Mouse (Mus musculus) cerebellum, postnatal 14 days (tissue): ENCODE data around the gene Egfl8.
A peak's percentile ranks its signal among the peaks of the same experiment; 100 is the strongest.

Experiments used
- DNase-seq, 2 experiments: peaks; one replicate each; pipeline ENCODE4 v3.0.0; 2021; ENCODE audit warnings: mixed read lengths in 2 of 2

Egfl8 gene

GRCm38 (mm10) chr17:34593752-34594525, 21.8 kb downstream of the Egfl8 start:
- DNase-seq = no peak

- peak; percentile 66 to 69 for DNase-seq
These were observed 22.9 kb downstream of the Egfl8 start for GRCm38 (mm10) chr17:34592581-34593549.

- DNase-seq = peak; percentile 92 to 95
These were observed 23.8 kb downstream of the Egfl8 start for GRCm38 (mm10) chr17:34591994-34592375.

- no peak for DNase-seq
These were observed 24.5 kb downstream of the Egfl8 start, which contains the start of gene Pbx2 for GRCm38 (mm10) chr17:34591029-34591993. Gene Pbx2, plus strand, starts transcription at chr17:34591266.

- DNase-seq = no peak
These were observed 25.4 kb downstream of the Egfl8 start for GRCm38 (mm10) chr17:34590154-34590987.

- DNase-seq = no peak
These were observed 26.1 kb downstream of the Egfl8 start, which contains the start of gene Gpsm3 for GRCm38 (mm10) chr17:34589681-34590101. Gene Gpsm3, plus strand, starts transcription at chr17:34589806.

GRCm38 (mm10) chr17:34589206-34589605, 26.6 kb downstream of the Egfl8 start:
- DNase-seq = no peak

GRCm38 (mm10) chr17:34588767-34589166, 27.0 kb downstream of the Egfl8 start:
- no peak for DNase-seq

GRCm38 (mm10) chr17:34587814-34588213, 28.0 kb downstream of the Egfl8 start:
- no peak for DNase-seq

- peak; percentile 97 to 99 for DNase-seq
These were observed 28.4 kb downstream of the Egfl8 start for GRCm38 (mm10) chr17:34587423-34587811.

- peak; percentile 87 to 90 for DNase-seq
These were observed 28.9 kb downstream of the Egfl8 start for GRCm38 (mm10) chr17:34586796-34587422.

- DNase-seq = peak in 1 of 2 experiments; percentile 33
These were observed 29.6 kb downstream of the Egfl8 start for GRCm38 (mm10) chr17:34585877-34586771.

- no peak for DNase-seq
These were observed 30.6 kb downstream of the Egfl8 start for GRCm38 (mm10) chr17:34585121-34585520.

GRCm38 (mm10) chr17:34583819-34584218, 32.0 kb downstream of the Egfl8 start:
- DNase-seq = no peak

GRCm38 (mm10) chr17:34583397-34583796, 32.4 kb downstream of the Egfl8 start:
- DNase-seq = peak in 1 of 2 experiments; percentile 49

GRCm38 (mm10) chr17:34582528-34582927, 33.2 kb downstream of the Egfl8 start:
- no peak for DNase-seq

GRCm38 (mm10) chr17:34578070-34578469, 37.7 kb downstream of the Egfl8 start:
- DNase-seq = no peak

GRCm38 (mm10) chr17:34576577-34576976, 39.2 kb downstream of the Egfl8 start:
- no peak for DNase-seq

- DNase-seq = peak in 1 of 2 experiments; percentile 59
These were observed 43.4 kb downstream of the Egfl8 start for GRCm38 (mm10) chr17:34572361-34572760.

GRCm38 (mm10) chr17:34571875-34572274, 43.9 kb downstream of the Egfl8 start:
- DNase-seq = no peak
